Mouse (Mus musculus) ES-CJ7 (cell line): ENCODE results near the gene Egln2.
A peak's percentile ranks its signal among the peaks of the same experiment; 100 is the strongest.

Experiments
- DNase-seq: peaks from one replicate; pipeline ENCODE4 v3.0.0; 2011; ENCODE audit warnings: low read depth, low spot score

The Egln2 gene

GRCm38 (mm10) chr7:27177942-27178323 lies 11.3 kb upstream of the Egln2 start:
- DNase-seq, result no peak

- no peak for DNase-seq
Measured at GRCm38 (mm10) chr7:27174896-27175295, 8.3 kb upstream of the Egln2 start.

- DNase-seq, result no peak
Measured at GRCm38 (mm10) chr7:27174496-27174895, 7.9 kb upstream of the Egln2 start.

- DNase-seq, result no peak
Measured at GRCm38 (mm10) chr7:27170981-27171380, 4.4 kb upstream of the Egln2 start.

GRCm38 (mm10) chr7:27168371-27168770 lies 1.8 kb upstream of the Egln2 start:
- DNase-seq, result no peak

- DNase-seq, result no peak
Measured at GRCm38 (mm10) chr7:27167475-27168094, 983 bp upstream of the Egln2 start.

GRCm38 (mm10) chr7:27166229-27166613 lies 381 bp downstream of the Egln2 start:
- peak; percentile 80 for DNase-seq

GRCm38 (mm10) chr7:27165696-27166095 lies 906 bp downstream of the Egln2 start:
- no peak for DNase-seq

GRCm38 (mm10) chr7:27165007-27165655 lies 1.5 kb downstream of the Egln2 start:
- DNase-seq, result no peak

- peak; percentile 63 for DNase-seq
Measured at GRCm38 (mm10) chr7:27164112-27164947, 2.3 kb downstream of the Egln2 start.

GRCm38 (mm10) chr7:27163450-27163805 lies 3.2 kb downstream of the Egln2 start:
- no peak for DNase-seq

- no peak for DNase-seq
Measured at GRCm38 (mm10) chr7:27162780-27163449, 3.7 kb downstream of the Egln2 start.

GRCm38 (mm10) chr7:27161744-27162143 lies 4.9 kb downstream of the Egln2 start:
- no peak for DNase-seq

- no peak for DNase-seq
Measured at GRCm38 (mm10) chr7:27160921-27161320, 5.7 kb downstream of the Egln2 start.

GRCm38 (mm10) chr7:27159882-27160281 lies 6.7 kb downstream of the Egln2 start:
- peak; percentile 98 for DNase-seq

GRCm38 (mm10) chr7:27159256-27159655 lies 7.3 kb downstream of the Egln2 start:
- no peak for DNase-seq

GRCm38 (mm10) chr7:27158171-27158570 lies 8.4 kb downstream of the Egln2 start:
- DNase-seq, result no peak

GRCm38 (mm10) chr7:27156005-27156404 lies 10.6 kb downstream of the Egln2 start:
- no peak for DNase-seq

GRCm38 (mm10) chr7:27153205-27153764 lies 13.3 kb downstream of the Egln2 start, which contains the start of gene Cyp2t4:
Gene Cyp2t4 (plus strand): TSS chr7:27153714.
- no peak for DNase-seq

- no peak for DNase-seq
Measured at GRCm38 (mm10) chr7:27136410-27136996, 30.1 kb downstream of the Egln2 start.

GRCm38 (mm10) chr7:27133757-27134156 lies 32.8 kb downstream of the Egln2 start:
- no peak for DNase-seq
